Mouse (Mus musculus): ENCODE measurements around the gene Foxn3.

The Foxn3 gene

GRCm38 (mm10) chr12:99563219-99564059, at the start of gene Foxn3:
Gene Foxn3 (minus strand): TSS chr12:99563582.
- DNase-seq = peak; percentile 78

GRCm38 (mm10) chr12:99612181-99612871, 48.9 kb upstream of the Foxn3 start:
- DNase-seq = no peak

- DNase-seq = no peak
These were observed 47.5 kb upstream of the Foxn3 start for GRCm38 (mm10) chr12:99610868-99611267.

GRCm38 (mm10) chr12:99610069-99610815, 46.9 kb upstream of the Foxn3 start:
- no peak for DNase-seq

- no peak for DNase-seq
These were observed 46.3 kb upstream of the Foxn3 start for GRCm38 (mm10) chr12:99609643-99610042.

- DNase-seq = no peak
These were observed 45.0 kb upstream of the Foxn3 start for GRCm38 (mm10) chr12:99608279-99608955.

- DNase-seq = no peak
These were observed 40.0 kb upstream of the Foxn3 start for GRCm38 (mm10) chr12:99603381-99603780.

GRCm38 (mm10) chr12:99601841-99602240, 38.5 kb upstream of the Foxn3 start:
- DNase-seq = no peak

- DNase-seq = no peak
These were observed 38.0 kb upstream of the Foxn3 start for GRCm38 (mm10) chr12:99601392-99601791.

GRCm38 (mm10) chr12:99599606-99600005, 36.2 kb upstream of the Foxn3 start:
- DNase-seq = no peak

GRCm38 (mm10) chr12:99596397-99596796, 33.0 kb upstream of the Foxn3 start:
- no peak for DNase-seq

- no peak for DNase-seq
These were observed 24.0 kb upstream of the Foxn3 start for GRCm38 (mm10) chr12:99587338-99587737.

- DNase-seq = no peak
These were observed 16.6 kb upstream of the Foxn3 start for GRCm38 (mm10) chr12:99579989-99580388.

GRCm38 (mm10) chr12:99576682-99577081, 13.3 kb upstream of the Foxn3 start:
- DNase-seq = no peak

- no peak for DNase-seq
These were observed 10.9 kb upstream of the Foxn3 start for GRCm38 (mm10) chr12:99574299-99574698.

- DNase-seq = no peak
These were observed 9.7 kb upstream of the Foxn3 start for GRCm38 (mm10) chr12:99573036-99573435.

GRCm38 (mm10) chr12:99571999-99572398, 8.6 kb upstream of the Foxn3 start:
- DNase-seq = no peak

GRCm38 (mm10) chr12:99570197-99570956, 7.0 kb upstream of the Foxn3 start:
- peak; percentile 82 for DNase-seq

GRCm38 (mm10) chr12:99565606-99566005, 2.2 kb upstream of the Foxn3 start:
- DNase-seq = no peak

- DNase-seq = no peak
These were observed 1.0 kb upstream of the Foxn3 start for GRCm38 (mm10) chr12:99564301-99564910.

GRCm38 (mm10) chr12:99562867-99563189, 554 bp downstream of the Foxn3 start:
- no peak for DNase-seq

Measured in cerebellum, adult 9-11 months (tissue).